Mouse (Mus musculus) gonadal fat pad, adult 2 months (tissue): ENCODE data around the gene Tex14. TPM values are rescaled to one million over a fixed set of nuclear protein-coding genes. Genes with fewer than 3 reads are reported as not detected.

ENCODE experiments used
- DNase-seq: peaks from one replicate; pipeline ENCODE4 v3.0.0-alpha.2; 2012; ENCODE audit warnings: low read depth
- polyA plus RNA-seq: library from polyadenylated mRNA; depleted of rRNA; stranded (reverse); fragments of >200 nt; gene quantifications from 2 replicates; pipeline ENCODE4 v1.2.3, GENCODE M21; 2012; rRNA removed

The Tex14 gene
- polyA plus RNA-seq, 1 experiment: 0.38 TPM

- DNase-seq: no peak
These were observed 187.5 kb downstream of the Tex14 start for GRCm38 (mm10) chr11:87592354-87592695.

DNA sequence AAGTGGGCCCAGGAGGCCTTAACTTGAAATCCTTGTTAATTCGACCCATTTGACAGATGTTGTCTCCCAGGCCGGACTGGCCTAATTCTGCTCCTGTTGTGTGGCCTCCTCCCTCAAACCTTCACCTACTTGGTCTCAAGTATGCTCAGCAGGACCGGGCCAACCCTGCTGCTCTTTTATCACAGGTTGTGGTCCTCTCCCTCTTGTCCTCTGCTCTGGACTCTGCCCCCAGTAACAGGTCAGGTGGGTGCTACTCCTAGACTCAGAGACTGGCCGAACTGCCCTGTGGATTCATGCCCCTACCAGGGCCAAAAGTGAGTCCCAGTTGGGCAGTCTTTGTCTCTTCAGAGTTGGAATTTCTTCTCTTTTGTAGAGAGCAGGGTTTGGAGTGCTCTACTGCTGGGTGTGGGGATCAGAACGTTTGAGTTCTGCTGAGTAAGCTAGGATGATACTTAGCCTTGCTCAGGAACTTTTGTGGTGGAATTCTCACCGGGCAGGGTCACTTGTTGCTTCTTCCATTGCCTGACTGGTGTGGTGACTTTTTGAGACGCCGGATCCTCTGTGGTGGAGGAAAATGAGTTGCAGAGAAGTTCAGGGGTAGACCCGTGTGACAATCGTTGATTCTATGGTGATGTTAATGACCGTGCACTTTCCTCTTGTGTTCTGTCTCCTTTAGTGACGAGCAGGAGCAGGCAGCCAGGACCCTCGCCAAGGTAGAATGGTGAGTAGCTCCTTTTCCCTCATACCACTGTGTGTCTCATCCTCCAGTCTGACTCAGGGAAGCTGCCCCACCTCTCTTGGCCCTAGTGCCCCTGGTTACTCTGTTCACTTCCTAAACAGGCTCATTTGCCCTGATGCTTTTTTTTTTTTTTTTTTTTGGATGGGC, 188.1 kb downstream of the Tex14 start:
- DNase-seq: no peak

DNA sequence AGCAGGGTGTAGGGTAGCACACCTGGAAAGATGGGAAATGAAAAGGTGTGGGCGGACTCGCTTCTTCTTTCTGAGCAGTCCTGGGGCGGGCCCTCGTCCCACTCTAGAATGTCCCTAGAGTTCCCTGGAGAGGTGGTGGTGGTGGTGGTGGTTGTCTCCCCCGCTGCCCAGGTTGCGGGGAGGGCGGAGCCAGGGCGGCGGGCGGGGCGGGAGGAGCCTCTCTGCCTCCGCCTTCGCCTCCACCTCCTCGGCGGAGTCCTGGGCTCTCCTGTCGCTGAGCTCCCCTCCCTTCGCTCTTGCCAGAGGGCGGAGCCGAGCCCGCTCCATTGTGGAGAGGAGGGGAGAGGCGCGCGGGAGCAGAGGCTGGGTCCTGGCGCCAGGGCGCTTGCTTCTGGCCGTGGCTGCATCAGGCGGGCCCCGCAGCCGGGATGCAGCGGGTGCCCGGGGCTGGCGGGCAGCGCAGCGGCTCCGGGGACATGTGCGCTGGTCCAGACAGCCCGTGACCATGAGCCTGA, 190.5 kb downstream of the Tex14 start:
- DNase-seq: no peak

- DNase-seq: no peak
These were observed 191.1 kb downstream of the Tex14 start for GRCm38 (mm10) chr11:87595976-87596375.

DNA sequence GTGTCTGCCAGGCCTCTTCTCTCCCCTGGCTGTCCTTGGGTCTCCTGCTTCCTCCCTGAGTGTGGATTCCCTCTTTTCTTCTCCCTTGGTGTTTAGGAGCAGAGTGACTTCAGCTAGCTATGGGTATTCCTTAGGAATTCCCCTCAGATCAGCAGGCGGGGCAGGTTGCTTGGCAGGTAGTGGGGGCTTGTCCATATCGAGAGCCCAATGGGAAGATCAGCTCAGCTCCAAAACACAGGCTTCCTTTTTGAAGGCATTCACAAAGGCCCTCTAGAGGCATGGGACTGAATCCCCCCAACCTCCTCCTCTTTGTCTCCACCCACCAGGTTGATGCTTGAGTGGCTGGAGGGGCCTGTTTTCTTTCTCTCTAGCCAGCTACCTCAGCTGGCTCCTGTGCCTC, 191.6 kb downstream of the Tex14 start:
- no peak for DNase-seq

GRCm38 (mm10) chr11:87597061-87597460, 192.2 kb downstream of the Tex14 start:
- DNase-seq: no peak

GRCm38 (mm10) chr11:87599395-87600089, 194.7 kb downstream of the Tex14 start:
- DNase-seq: no peak

GRCm38 (mm10) chr11:87600322-87600853, 195.5 kb downstream of the Tex14 start:
- DNase-seq: no peak

DNA sequence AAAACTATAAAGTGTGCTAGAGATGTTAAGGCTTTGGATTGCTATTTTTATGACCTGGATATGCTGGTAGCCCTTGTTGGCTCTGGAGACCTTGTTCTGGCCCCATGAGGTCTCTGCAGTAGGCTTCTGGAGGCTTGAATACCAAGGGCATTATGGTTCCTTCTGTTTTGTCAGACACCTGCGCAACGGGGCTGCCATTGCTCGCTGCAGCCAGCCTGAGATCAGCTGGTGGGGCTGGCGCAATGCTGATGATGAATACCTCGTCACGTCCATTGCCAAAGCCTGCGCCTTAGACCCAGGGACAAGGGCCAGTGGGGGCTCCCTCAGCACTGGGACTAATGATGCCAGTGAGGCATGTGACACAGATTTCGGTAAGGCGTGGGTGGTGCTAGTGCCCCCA, 197.4 kb downstream of the Tex14 start:
- DNase-seq: no peak

DNA sequence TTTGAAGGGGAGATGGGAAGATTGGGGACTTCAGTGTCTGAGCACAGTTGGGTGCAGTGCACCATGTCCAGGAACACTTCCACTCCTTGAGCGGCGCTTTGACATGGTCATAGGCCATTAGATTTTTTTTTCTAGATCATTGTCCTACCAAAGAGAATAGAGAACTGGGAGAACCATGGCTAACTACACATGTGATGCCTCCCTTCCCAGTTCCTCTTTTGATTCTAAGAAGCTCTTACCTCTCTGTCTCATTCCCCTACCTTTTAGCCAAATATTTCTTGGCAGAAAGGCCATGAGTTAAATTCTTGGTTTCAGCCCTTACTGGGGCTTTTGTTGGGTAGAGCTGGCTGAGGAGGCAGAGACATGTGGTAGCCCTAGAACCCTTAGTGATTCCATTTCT, 198.7 kb downstream of the Tex14 start:
- no peak for DNase-seq

Other genes with a start within 250 kb of the Tex14 start
- gene Ppm1e, start 46.0 kb upstream of the Tex14 start, polyA plus RNA-seq: 0.65 and 0.84 TPM in 2 replicates
- 0.66 and 1.1 TPM in 2 replicates for gene Rad51c, start 111 bp upstream of the Tex14 start, polyA plus RNA-seq
- gene Gm11492, start 161.6 kb downstream of the Tex14 start, polyA plus RNA-seq: 0.15 and 0.37 TPM in 2 replicates
- 39.0 and 40.1 TPM in 2 replicates for gene Sept4, start 163.8 kb downstream of the Tex14 start, polyA plus RNA-seq
- 29.9 and 31.7 TPM in 2 replicates for gene Mtmr4, start 187.1 kb downstream of the Tex14 start, polyA plus RNA-seq
- gene Hsf5, start 212.1 kb downstream of the Tex14 start, polyA plus RNA-seq: 0.27 and 0.51 TPM in 2 replicates